Mouse (Mus musculus) embryonic facial prominence, embryonic 12.5 days (tissue): ENCODE measurements around the gene Tmprss6. TPM values are rescaled to one million over a fixed set of nuclear protein-coding genes. Genes with fewer than 3 reads are reported as not detected.

Experiments
- ATAC-seq: fragments of 200-750 bp; cut with Nextera tagmentation; 2 replicates; pipeline ENCODE4 v1.8.0; 2017; ENCODE audit not compliant: insufficient number of reproducible peaks, insufficient read depth, low FRiP score, low TSS enrichment
- H3K27ac ChIP-seq: fragments of 300-500 bp; sonication (generic); 2 replicates; pipeline ENCODE4 v1.5.1; 2016; ENCODE audit warnings: mild to moderate bottlenecking
- H3K27me3 ChIP-seq: fragments of 300-500 bp; sonication (generic); 2 replicates; pipeline ENCODE4 v1.6.1; 2016; ENCODE audit warnings: mild to moderate bottlenecking, moderate library complexity
- H3K36me3 ChIP-seq: fragments of 300-500 bp; sonication (generic); 2 replicates; pipeline ENCODE4 v1.6.1; 2016; ENCODE audit warnings: mild to moderate bottlenecking
- H3K4me1 ChIP-seq: fragments of 300-500 bp; sonication (generic); 2 replicates; pipeline ENCODE4 v1.6.1; 2016
- H3K4me2 ChIP-seq: fragments of 300-500 bp; sonication (generic); replicated peaks from 2 replicates; pipeline ENCODE4 v1.6.1; 2016; ENCODE audit warnings: mild to moderate bottlenecking, moderate library complexity
- H3K4me3 ChIP-seq: fragments of 300-500 bp; sonication (generic); 2 replicates; pipeline ENCODE4 v1.5.1; 2016; ENCODE audit warnings: mild to moderate bottlenecking
- H3K9ac ChIP-seq: fragments of 300-500 bp; sonication (generic); 2 replicates; pipeline ENCODE4 v1.6.1; 2016; ENCODE audit warnings: mild to moderate bottlenecking, moderate library complexity
- H3K9me3 ChIP-seq: fragments of 300-500 bp; sonication (generic); 2 replicates; pipeline ENCODE4 v1.6.1; 2016; ENCODE audit warnings: mild to moderate bottlenecking, moderate library complexity
- WGBS: fragments of 180-500 bp; shearing (Covaris S2); methylation state at CpG from one replicate; pipeline ENCODE4 v1.1.7; 2016; 5-methylcytosine and 5-hydroxymethylcytosine counted together
- polyA plus RNA-seq: library from polyadenylated mRNA; unstranded; fragments of >200 nt; fragmentation: Nextera tagmentation; extraction: Ambion mirVana; gene quantifications from 2 replicates; pipeline ENCODE4 v1.2.1, GENCODE M21; 2016

Tmprss6 gene
- polyA plus RNA-seq, 1 experiment from 2014 or later = 1.4 TPM

GRCm38 (mm10) chr15:78390855-78391254, 77.6 kb downstream of the Tmprss6 start:
- no peak overlapping the region for H3K4me2 ChIP-seq
- ATAC-seq = no peak
- no peaks in the 10 kb centered on the region for H3K9me3 ChIP-seq
- 88% methylated on average over 3 of the region's 3 CpGs for WGBS
- no peaks in the 10 kb centered on the region for H3K4me1 ChIP-seq
- no peaks in the 10 kb centered on the region for H3K27me3 ChIP-seq
- H3K4me3 ChIP-seq = no peak overlapping the region
- H3K9ac ChIP-seq = no peak overlapping the region
- H3K27ac ChIP-seq = no peak overlapping the region
- H3K36me3 ChIP-seq = no peaks in the 10 kb centered on the region

Other genes with a start within 250 kb of the Tmprss6 start
- 5.1 and 5.8 TPM in 2 replicates for gene Ncf4, start 223.8 kb downstream of the Tmprss6 start, polyA plus RNA-seq
- gene Csf2rb2, start 162.9 kb downstream of the Tmprss6 start, polyA plus RNA-seq = 0.31 and 0.35 TPM in 2 replicates
- gene Csf2rb, start 142.9 kb downstream of the Tmprss6 start, polyA plus RNA-seq = 1.1 and 2.3 TPM in 2 replicates
- not detected in 2 replicates for gene Tex33, start 72.7 kb downstream of the Tmprss6 start, polyA plus RNA-seq
- gene Tst, start 62.7 kb downstream of the Tmprss6 start, polyA plus RNA-seq = 10.1 and 11.9 TPM in 2 replicates
- gene Mpst, start 62.2 kb downstream of the Tmprss6 start, polyA plus RNA-seq = 1.6 and 2.1 TPM in 2 replicates
- gene Kctd17, start 40.1 kb downstream of the Tmprss6 start, polyA plus RNA-seq = 56.1 and 58.9 TPM in 2 replicates
- gene Il2rb, start 26.6 kb upstream of the Tmprss6 start, polyA plus RNA-seq = 0.06 and 0.09 TPM in 2 replicates
- 21.0 and 22.9 TPM in 2 replicates for gene C1qtnf6, start 62.8 kb upstream of the Tmprss6 start, polyA plus RNA-seq
- not detected in 2 replicates for gene Sstr3, start 76.1 kb upstream of the Tmprss6 start, polyA plus RNA-seq
- gene Rac2, start 104.1 kb upstream of the Tmprss6 start, polyA plus RNA-seq = 7.6 TPM in 2 replicates
- gene Cyth4, start 128.4 kb upstream of the Tmprss6 start, polyA plus RNA-seq = 5.3 and 6.6 TPM in 2 replicates